Mouse (Mus musculus) C2C12 (cell line): Measurements from ENCODE around the gene Trmt1l.

Experiments
- CEBPB ChIP-seq: IDR thresholded peaks from one replicate; pipeline ENCODE4 v1.6.1; 2011; ENCODE audit warnings: low read depth, mild to moderate bottlenecking, control low read depth, moderate library complexity
- CTCF ChIP-seq: IDR thresholded peaks from one replicate; pipeline ENCODE4 v1.5.1; 2011; ENCODE audit not compliant: control insufficient read depth, insufficient read depth, insufficient read length
- FOSL1 ChIP-seq: IDR thresholded peaks from one replicate; pipeline ENCODE4 v1.8.0; 2011; ENCODE audit warnings: mild to moderate bottlenecking, low read length; ENCODE audit not compliant: poor library complexity, insufficient read depth, severe bottlenecking
- MAX ChIP-seq: IDR thresholded peaks from one replicate; pipeline ENCODE4 v1.6.1; 2011; ENCODE audit warnings: mild to moderate bottlenecking, control low read depth
- MYOD1 ChIP-seq: IDR thresholded peaks from one replicate; pipeline ENCODE4 v1.6.1; 2011; ENCODE audit warnings: low read depth; ENCODE audit not compliant: control insufficient read depth, insufficient read length
- MYOG ChIP-seq: IDR thresholded peaks from one replicate; pipeline ENCODE4 v1.6.1; 2011; ENCODE audit not compliant: control insufficient read depth, insufficient read length; ENCODE audit errors: extremely low read depth
- USF1 ChIP-seq: IDR thresholded peaks from one replicate; pipeline ENCODE4 v1.6.1; 2011; ENCODE audit warnings: low read depth, mild to moderate bottlenecking, control low read depth, moderate library complexity

DNA sequence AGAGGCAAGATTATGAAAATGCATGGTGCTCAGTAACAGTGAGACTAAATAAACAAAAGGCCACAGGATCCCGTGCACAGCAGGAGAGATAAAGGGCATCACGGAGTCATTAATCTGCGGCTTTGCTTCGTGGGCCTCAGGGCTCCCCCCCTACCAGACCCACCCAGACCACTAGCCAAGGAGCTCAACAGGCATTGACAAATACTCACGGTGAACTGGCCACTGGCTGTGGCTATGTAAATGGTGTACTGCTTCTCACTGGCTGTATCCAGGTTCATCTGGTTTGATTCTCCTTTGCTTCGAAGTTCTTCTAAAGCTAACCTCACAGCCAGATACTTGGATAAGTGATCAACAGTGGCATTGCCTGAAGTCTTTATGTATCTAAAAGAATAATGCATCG, 43.1 kb downstream of the Trmt1l start:
- TF ChIP-seq MAX: no peak
- no peak for TF ChIP-seq CTCF
- TF ChIP-seq CEBPB: no peak
- no peak for TF ChIP-seq USF1
- no peak for TF ChIP-seq MYOD1
- no peak for TF ChIP-seq MYOG
- TF ChIP-seq FOSL1: no peak
